Mouse (Mus musculus) liver, embryonic 12.5 days (tissue): ENCODE data around the gene Cst10. TPM values are rescaled to one million over a fixed set of nuclear protein-coding genes. Genes with fewer than 3 reads are reported as not detected.

Experiments
- ATAC-seq: fragments of 200-750 bp; cut with Nextera tagmentation; 2 replicates; pipeline ENCODE4 v1.8.0; 2017; ENCODE audit warnings: moderate number of reproducible peaks, mild to moderate bottlenecking, moderate library complexity
- H3K27ac ChIP-seq: fragments of 300-500 bp; sonication (generic); 2 replicates; pipeline ENCODE4 v1.5.1; 2016; ENCODE audit warnings: mild to moderate bottlenecking
- H3K27me3 ChIP-seq: fragments of 300-500 bp; sonication (generic); replicated peaks from 2 replicates; pipeline ENCODE4 v1.6.1; 2016; ENCODE audit warnings: mild to moderate bottlenecking, moderate library complexity
- H3K36me3 ChIP-seq: fragments of 300-500 bp; sonication (generic); 2 replicates; pipeline ENCODE4 v1.6.1; 2016; ENCODE audit warnings: mild to moderate bottlenecking, moderate library complexity
- H3K4me1 ChIP-seq: fragments of 300-500 bp; sonication (generic); 2 replicates; pipeline ENCODE4 v1.6.1; 2016
- H3K4me2 ChIP-seq: fragments of 300-500 bp; sonication (generic); 2 replicates; pipeline ENCODE4 v1.6.1; 2016; ENCODE audit warnings: mild to moderate bottlenecking, moderate library complexity
- H3K4me3 ChIP-seq: fragments of 300-500 bp; sonication (generic); 2 replicates; pipeline ENCODE4 v1.5.1; 2016; ENCODE audit warnings: mild to moderate bottlenecking, moderate library complexity
- H3K9ac ChIP-seq: fragments of 300-500 bp; sonication (generic); 2 replicates; pipeline ENCODE4 v1.6.1; 2016; ENCODE audit warnings: mild to moderate bottlenecking, moderate library complexity
- H3K9me3 ChIP-seq: fragments of 300-500 bp; sonication (generic); replicated peaks from 2 replicates; pipeline ENCODE4 v1.6.1; 2016; ENCODE audit warnings: mild to moderate bottlenecking, moderate library complexity
- WGBS: fragments of 180-500 bp; shearing (Covaris S2); methylation state at CpG from one replicate; pipeline ENCODE4 v1.1.7; 2016; ENCODE audit not compliant: insufficient replicate concordance; 5-methylcytosine and 5-hydroxymethylcytosine counted together
- polyA plus RNA-seq: library from polyadenylated mRNA; unstranded; fragments of >200 nt; fragmentation: Nextera tagmentation; extraction: Ambion mirVana; gene quantifications from 2 replicates; pipeline ENCODE4 v1.2.1, GENCODE M21; 2016

Cst10 gene
- not detected in 2 replicates for polyA plus RNA-seq

- Histone ChIP-seq H3K27me3 (no peaks in the 10 kb centered on the region), H3K36me3 (no peaks in the 10 kb centered on the region), H3K9me3 (no peaks in the 10 kb centered on the region), H3K4me2 (no peak within 1 kb of the TSS), H3K4me1 (no peaks in the 10 kb centered on the region), H3K9ac (no peak within 1 kb of the TSS), H3K27ac (no peak within 1 kb of the TSS), H3K4me3 (no peak within 1 kb of the TSS)
- 61% methylated on average over 1 of the region's 1 CpGs for whole genome bisulfite sequencing
- no peak for ATAC-seq
Measured at GRCm38 (mm10) chr2:149404757-149405156, at the start of gene Cst10. Gene Cst10 (plus strand): TSS chr2:149405057.

GRCm38 (mm10) chr2:149392951-149393350 lies 11.9 kb upstream of the Cst10 start:
- Histone ChIP-seq H3K4me3 (no peak overlapping the region), H3K36me3 (no peaks in the 10 kb centered on the region), H3K4me2 (no peak overlapping the region), H3K4me1 (no peaks in the 10 kb centered on the region), H3K27ac (no peak overlapping the region), H3K9me3 (no peaks in the 10 kb centered on the region), H3K27me3 (no peaks in the 10 kb centered on the region), H3K9ac (no peak overlapping the region)
- 41% methylated on average over 3 of the region's 3 CpGs for WGBS
- ATAC-seq: no peak

GRCm38 (mm10) chr2:149422564-149422963 lies 17.7 kb downstream of the Cst10 start:
- H3K4me2 ChIP-seq: no peak overlapping the region
- no peaks in the 10 kb centered on the region for H3K27me3 ChIP-seq
- no peaks in the 10 kb centered on the region for H3K4me1 ChIP-seq
- H3K27ac ChIP-seq: no peak overlapping the region
- no peaks in the 10 kb centered on the region for H3K9me3 ChIP-seq
- H3K4me3 ChIP-seq: no peak overlapping the region
- no peaks in the 10 kb centered on the region for H3K36me3 ChIP-seq
- H3K9ac ChIP-seq: no peak overlapping the region
- no peak for ATAC-seq
- WGBS: 23% methylated on average over 3 of the region's 4 CpGs
